Mouse (Mus musculus): ENCODE measurements around the gene Gulp1. TPM values are rescaled to one million over a fixed set of nuclear protein-coding genes. Genes with fewer than 3 reads are reported as not detected.

Gulp1 gene
- total RNA-seq (2021), result 10 to 100 TPM; 23.6 to 26.5 TPM
- long read RNA-seq, experiment 1, transcript Gulp1-201 (11 exons, 3,138 nt), result major isoform, 8 of 12 reads
- long read RNA-seq, experiment 1, partial matches to known transcripts, result 1 of 12 reads
- long read RNA-seq, experiment 1, other reads (novel, unspliced or antisense), result 3 of 12 reads
- long read RNA-seq, experiment 2, transcript Gulp1-201 (11 exons, 3,138 nt), result major isoform, 8 of 14 reads
- long read RNA-seq, experiment 2, partial matches to known transcripts, result 2 of 14 reads
- long read RNA-seq, experiment 2, other reads (novel, unspliced or antisense), result 4 of 14 reads

- peak; percentile 70 to 84 for DNase-seq (ENCODE audit: low spot score in 2 of 2)
Measured at GRCm38 (mm10) chr1:44551461-44552370, at the start of gene Gulp1. Gene Gulp1 (plus strand): TSS chr1:44551511.

GRCm38 (mm10) chr1:44550261-44550660, 1.1 kb upstream of the Gulp1 start:
- DNase-seq (ENCODE audit: low spot score in 2 of 2), result peak in 1 of 2 experiments; percentile 17

- peak; percentile 50 to 75 for DNase-seq (ENCODE audit: low spot score in 2 of 2)
Measured at GRCm38 (mm10) chr1:44552371-44552841, 1.1 kb downstream of the Gulp1 start.

GRCm38 (mm10) chr1:44553166-44553898, 2.0 kb downstream of the Gulp1 start:
- DNase-seq (ENCODE audit: low spot score in 2 of 2), result peak; percentile 18 to 57

- no peak for DNase-seq (ENCODE audit: low spot score in 2 of 2)
Measured at GRCm38 (mm10) chr1:44567431-44567830, 16.1 kb downstream of the Gulp1 start.

GRCm38 (mm10) chr1:44568296-44568695, 17.0 kb downstream of the Gulp1 start:
- DNase-seq (ENCODE audit: low spot score in 2 of 2), result no peak

- no peak for DNase-seq (ENCODE audit: low spot score in 2 of 2)
Measured at GRCm38 (mm10) chr1:44576001-44576400, 24.7 kb downstream of the Gulp1 start.

GRCm38 (mm10) chr1:44576610-44577009, 25.3 kb downstream of the Gulp1 start:
- no peak for DNase-seq (ENCODE audit: low spot score in 2 of 2)

- DNase-seq (ENCODE audit: low spot score in 2 of 2), result no peak
Measured at GRCm38 (mm10) chr1:44580390-44580789, 29.1 kb downstream of the Gulp1 start.

- DNase-seq (ENCODE audit: low spot score in 2 of 2), result peak in 1 of 2 experiments; percentile 16
Measured at GRCm38 (mm10) chr1:44584886-44585385, 33.6 kb downstream of the Gulp1 start.

GRCm38 (mm10) chr1:44591742-44592141, 40.4 kb downstream of the Gulp1 start:
- DNase-seq (ENCODE audit: low spot score in 2 of 2), result no peak

GRCm38 (mm10) chr1:44593109-44593508, 41.8 kb downstream of the Gulp1 start:
- DNase-seq (ENCODE audit: low spot score in 2 of 2), result no peak

- no peak for DNase-seq (ENCODE audit: low spot score in 2 of 2)
Measured at GRCm38 (mm10) chr1:44598312-44598711, 47.0 kb downstream of the Gulp1 start.

GRCm38 (mm10) chr1:44613294-44614041, 62.2 kb downstream of the Gulp1 start:
- no peak for DNase-seq (ENCODE audit: low spot score in 2 of 2)

GRCm38 (mm10) chr1:44618751-44619150, 67.4 kb downstream of the Gulp1 start:
- no peak for DNase-seq (ENCODE audit: low spot score in 2 of 2)

- no peak for DNase-seq (ENCODE audit: low spot score in 2 of 2)
Measured at GRCm38 (mm10) chr1:44634481-44634880, 83.2 kb downstream of the Gulp1 start.

GRCm38 (mm10) chr1:44645678-44646276, 94.5 kb downstream of the Gulp1 start:
- DNase-seq (ENCODE audit: low spot score in 2 of 2), result no peak

- peak in 1 of 2 experiments; percentile 13 for DNase-seq (ENCODE audit: low spot score in 2 of 2)
Measured at GRCm38 (mm10) chr1:44678974-44679373, 127.7 kb downstream of the Gulp1 start.

GRCm38 (mm10) chr1:44679415-44679814, 128.1 kb downstream of the Gulp1 start:
- DNase-seq (ENCODE audit: low spot score in 2 of 2), result no peak

GRCm38 (mm10) chr1:44682556-44682955, 131.2 kb downstream of the Gulp1 start:
- no peak for DNase-seq (ENCODE audit: low spot score in 2 of 2)

Measured in gastrocnemius, postnatal 4 days (tissue).